Mouse (Mus musculus) right cerebral cortex, postnatal 4 days (tissue): ENCODE data around the gene Wbp2.
"Not testable (repeated sequence)": the region's sequence is repeated elsewhere in the genome, so short reads cannot be mapped to it uniquely, and the experiment has no call there.

Experiments
- DNase-seq: peaks from one replicate; pipeline ENCODE4 v3.0.0-alpha.2; 2022

Gene Wbp2

GRCm38 (mm10) chr11:116109441-116110081, 22.8 kb upstream of the Wbp2 start:
- DNase-seq, result no peak

DNA sequence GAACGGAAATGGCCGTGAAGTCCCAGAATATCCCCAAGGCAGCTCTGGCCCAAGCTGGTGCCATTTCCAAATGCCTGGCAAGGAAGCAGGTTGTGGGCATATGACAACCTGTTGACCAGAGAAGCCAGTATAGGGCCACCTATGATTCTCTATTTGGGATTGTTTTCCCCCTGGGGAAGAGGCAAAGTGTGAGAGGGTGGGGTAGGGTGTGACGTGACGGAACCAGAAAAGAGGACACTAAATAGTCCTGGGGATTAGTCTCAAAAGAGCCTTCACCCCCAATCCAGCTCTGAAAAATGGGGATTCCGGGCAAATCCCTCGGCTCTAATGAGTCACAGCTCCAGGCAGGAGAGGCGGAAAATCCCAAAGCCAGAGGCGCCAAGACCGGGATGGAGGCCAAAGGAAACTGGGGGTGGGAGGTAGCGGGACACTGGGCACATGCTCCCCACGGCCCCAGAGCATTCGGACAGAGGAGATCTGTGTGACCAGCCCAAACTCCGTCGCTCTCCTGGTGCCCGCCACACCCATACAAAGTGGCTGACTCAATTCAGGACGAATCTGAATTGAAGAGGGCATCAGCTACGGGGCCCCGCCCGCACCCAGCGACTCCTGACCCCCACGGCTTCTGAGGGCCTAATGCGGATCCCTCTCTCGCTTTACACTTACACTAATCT, 21.8 kb upstream of the Wbp2 start:
- no peak for DNase-seq

DNA sequence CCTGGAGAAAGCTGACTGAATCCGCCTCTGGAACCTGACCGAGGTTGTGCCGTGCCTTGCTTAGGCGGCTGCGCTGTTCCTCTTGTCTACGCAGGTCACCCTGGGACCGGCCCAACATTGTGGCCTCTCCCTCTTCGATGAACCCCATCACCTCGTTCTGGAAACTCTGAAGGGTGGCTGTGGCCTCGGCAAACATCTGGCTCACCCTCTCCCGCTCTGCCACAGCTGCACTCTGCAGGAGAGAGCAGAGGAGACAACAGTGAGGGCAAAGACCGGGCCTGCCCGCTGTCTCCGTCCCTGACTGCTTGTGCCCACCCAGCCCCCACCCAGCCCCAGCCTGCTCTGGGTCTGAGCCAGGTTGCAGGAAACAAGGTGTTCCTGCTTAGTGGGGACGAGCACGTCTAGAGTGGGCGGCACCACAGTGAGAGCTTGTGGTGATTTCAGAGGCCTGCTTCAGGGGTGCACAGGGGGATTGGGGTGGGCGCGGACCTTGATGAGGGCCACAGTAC, 21.0 kb upstream of the Wbp2 start:
- DNase-seq, result no peak

DNA sequence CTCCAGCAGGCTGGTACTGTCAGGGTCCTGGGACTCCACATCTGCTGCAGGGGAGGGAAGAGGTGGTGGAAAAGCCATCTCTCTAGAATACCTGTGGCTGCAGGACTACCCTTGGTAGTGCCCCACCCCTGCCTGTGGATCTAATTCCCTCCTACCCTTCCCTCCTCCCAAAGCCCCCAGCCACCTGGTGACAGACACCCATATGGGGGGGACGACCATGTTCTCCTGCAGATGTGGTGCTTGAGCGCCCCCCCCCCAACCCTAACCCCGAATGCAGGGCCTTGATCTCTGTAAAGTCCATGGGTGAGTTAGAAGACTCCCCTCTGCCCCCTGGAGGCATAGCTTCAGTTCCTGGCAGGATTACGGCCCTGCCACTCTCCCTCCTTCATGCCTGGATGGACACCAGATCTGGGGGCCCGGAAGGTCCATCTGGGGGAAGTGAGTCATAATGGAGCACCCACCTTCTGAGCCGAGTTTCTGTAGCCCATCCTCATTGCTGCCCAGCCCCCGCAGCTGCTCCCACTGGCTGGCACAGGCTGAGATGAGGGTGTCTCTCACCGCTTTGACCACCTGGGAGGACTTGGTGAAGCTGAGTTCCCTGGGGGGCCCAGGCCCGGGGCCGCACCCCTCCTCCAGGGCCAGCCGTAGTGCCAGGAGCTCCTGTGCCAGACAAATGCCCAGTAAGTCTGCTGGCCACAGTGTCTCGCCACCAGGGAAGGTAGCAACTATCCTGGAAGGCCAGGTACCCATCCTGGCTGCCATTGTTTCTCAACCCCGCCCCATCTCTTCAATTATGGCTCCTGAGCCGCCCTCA, 20.4 kb upstream of the Wbp2 start:
- no peak for DNase-seq

GRCm38 (mm10) chr11:116106154-116106962, 19.6 kb upstream of the Wbp2 start:
- no peak for DNase-seq

GRCm38 (mm10) chr11:116105065-116105464, 18.3 kb upstream of the Wbp2 start:
- DNase-seq, result no peak

GRCm38 (mm10) chr11:116104006-116104646, 17.3 kb upstream of the Wbp2 start:
- no peak for DNase-seq

DNA sequence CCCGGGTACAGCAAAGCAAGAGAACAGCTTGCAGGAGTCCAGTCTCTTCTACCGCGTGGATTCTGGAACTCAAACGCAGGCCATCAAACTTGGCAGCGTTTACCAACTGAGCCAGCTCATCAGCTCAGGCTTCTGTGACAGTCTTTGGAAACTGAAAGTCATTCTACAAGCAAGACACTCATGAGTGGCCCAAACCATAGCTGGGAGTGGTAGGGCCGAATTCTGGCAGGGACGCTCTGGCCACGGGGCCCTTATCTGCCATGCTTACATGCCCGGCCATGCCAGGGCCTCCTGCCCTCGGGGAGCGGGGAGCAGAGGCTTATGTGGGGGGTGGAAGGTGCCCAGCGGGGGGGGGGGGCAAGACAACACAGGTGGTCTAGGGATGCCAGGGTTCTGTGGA, 16.8 kb upstream of the Wbp2 start:
- DNase-seq, result no peak

DNA sequence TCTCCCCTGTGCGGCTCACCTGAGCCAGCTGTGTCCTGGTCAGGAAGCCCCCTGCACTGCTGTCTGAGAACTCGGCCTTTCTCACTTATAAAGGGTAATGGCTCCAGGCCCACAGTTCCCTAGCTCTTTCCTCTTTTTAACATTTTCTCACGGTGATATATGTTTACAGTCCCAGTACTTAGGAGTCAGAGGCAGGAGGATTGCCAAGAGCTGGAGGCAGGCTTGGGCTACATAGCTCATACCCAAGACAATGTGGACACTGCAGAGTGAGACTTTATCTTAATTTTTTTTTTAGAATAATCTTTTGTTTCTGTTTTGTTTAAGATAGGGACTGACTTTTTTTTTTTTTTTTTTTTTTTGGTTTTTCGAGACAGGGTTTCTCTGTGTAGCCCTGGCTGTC, 15.7 kb upstream of the Wbp2 start:
- no peak for DNase-seq

- no peak for DNase-seq
These were observed 15.2 kb upstream of the Wbp2 start for GRCm38 (mm10) chr11:116101931-116102381.

- DNase-seq, result no peak
These were observed 14.0 kb upstream of the Wbp2 start for GRCm38 (mm10) chr11:116100839-116101238.

- DNase-seq, result no peak
These were observed 13.6 kb upstream of the Wbp2 start for GRCm38 (mm10) chr11:116100385-116100784.

GRCm38 (mm10) chr11:116099462-116099861, 12.7 kb upstream of the Wbp2 start:
- DNase-seq, result no peak

- no peak for DNase-seq
These were observed 12.1 kb upstream of the Wbp2 start for GRCm38 (mm10) chr11:116098711-116099460.

- DNase-seq, result no peak
These were observed 9.7 kb upstream of the Wbp2 start for GRCm38 (mm10) chr11:116096213-116097108.

- no peak for DNase-seq
These were observed 8.8 kb upstream of the Wbp2 start for GRCm38 (mm10) chr11:116095573-116095972.

GRCm38 (mm10) chr11:116093771-116094565, 7.2 kb upstream of the Wbp2 start:
- no peak for DNase-seq

- not testable (repeated sequence) for DNase-seq
These were observed 6.2 kb upstream of the Wbp2 start for GRCm38 (mm10) chr11:116092959-116093358.

DNA sequence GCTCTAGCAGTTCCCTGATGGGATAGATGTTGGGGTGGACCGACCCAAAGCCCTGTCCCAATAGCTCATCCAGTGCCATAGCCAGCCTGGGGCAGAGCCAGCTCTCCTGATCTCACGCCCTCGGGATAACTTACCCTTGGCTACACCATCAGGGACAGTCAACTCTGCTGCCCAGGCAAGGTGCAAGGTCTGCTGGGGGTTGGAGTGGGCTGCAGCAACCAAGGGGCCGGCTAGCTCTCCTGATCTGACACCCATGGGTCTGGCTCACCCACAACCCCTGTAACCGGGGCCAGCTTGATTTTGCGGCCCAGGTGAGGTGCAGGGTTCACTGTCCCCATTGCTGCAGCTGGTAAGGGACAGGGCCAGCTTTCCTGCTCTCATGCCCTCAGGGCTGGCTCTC, 4.8 kb upstream of the Wbp2 start:
- DNase-seq, result no peak

DNA sequence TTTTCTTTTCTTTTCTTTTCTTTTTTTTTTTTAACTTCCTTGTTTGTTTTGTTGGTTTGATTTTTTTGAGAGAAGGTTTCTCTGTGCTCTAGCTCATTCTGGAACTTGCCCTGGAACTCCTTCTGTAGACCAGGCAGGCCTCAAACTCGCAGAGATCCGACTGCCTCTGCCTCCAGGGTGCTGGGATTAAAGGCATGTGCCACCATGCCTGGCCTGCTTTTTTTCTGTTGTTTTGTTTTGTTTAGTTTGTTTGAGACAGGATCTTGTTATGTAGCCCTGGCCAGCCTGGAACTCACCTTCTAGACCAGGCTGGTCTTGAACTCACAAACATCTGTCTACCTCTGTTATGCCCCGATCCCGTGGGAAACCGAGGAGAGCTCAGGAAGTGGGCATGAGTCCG, 2.8 kb upstream of the Wbp2 start:
- no peak for DNase-seq
